Mouse (Mus musculus): ENCODE data around the gene Sv2b.

DNA sequence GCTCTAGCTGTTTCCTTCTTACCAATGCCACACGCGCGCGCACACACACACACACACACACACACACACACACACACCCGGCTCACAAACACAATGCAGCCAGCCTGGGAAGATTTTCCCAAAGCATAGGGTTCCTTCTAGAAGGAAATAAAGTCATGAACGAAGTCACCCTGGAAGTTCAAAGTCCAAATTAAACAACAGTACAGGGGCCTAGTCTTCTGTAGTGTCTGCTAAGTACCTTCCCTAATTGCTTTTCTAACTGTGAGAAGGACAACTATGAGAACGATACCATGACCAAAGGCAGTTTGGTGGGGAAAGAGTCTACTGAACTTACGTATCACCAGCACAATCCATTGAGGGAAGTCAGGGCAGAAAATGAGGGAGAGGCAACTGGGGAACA, 508 bp upstream of the Sv2b start:
- TF ChIP-seq CTCF (conservative IDR thresholded peaks at IDR 0.05; ENCODE audit: insufficient read depth, insufficient read length, low read depth, low read length) (no peak), POLR2A (IDR thresholded peaks at IDR 0.05; ENCODE audit: low read depth, low read length) (no peak)
